Mouse (Mus musculus) adrenal gland, postnatal 10 days (tissue): Measurements from ENCODE around the gene Crabp1. TPM values are rescaled to one million over a fixed set of nuclear protein-coding genes. Genes with fewer than 3 reads are reported as not detected.
A peak's percentile ranks its signal among the peaks of the same experiment; 100 is the strongest.

Source experiments
- DNase-seq: peaks from one replicate; pipeline ENCODE4 v3.0.0; 2021; ENCODE audit warnings: mixed read lengths
- long read RNA-seq, 2 experiments: library from polyadenylated mRNA; stranded (forward); transcript quantifications; one replicate each; pipeline ENCODE4 v2.0.0; 2021
- total RNA-seq, 2 experiments: library from RNA; stranded (reverse); gene quantifications; 2 replicates each; pipeline ENCODE4 v1.2.3; 2021

Crabp1 gene
- total RNA-seq, result 1 to 10 TPM; 3.9 to 5.9 TPM
- long read RNA-seq, experiment 1, partial matches to known transcripts, result 0 of 3 reads
- long read RNA-seq, experiment 1, other reads (novel, unspliced or antisense), result 0 of 3 reads
- long read RNA-seq, experiment 2, partial matches to known transcripts, result 0 of 4 reads
- long read RNA-seq, experiment 2, other reads (novel, unspliced or antisense), result 0 of 4 reads

DNA sequence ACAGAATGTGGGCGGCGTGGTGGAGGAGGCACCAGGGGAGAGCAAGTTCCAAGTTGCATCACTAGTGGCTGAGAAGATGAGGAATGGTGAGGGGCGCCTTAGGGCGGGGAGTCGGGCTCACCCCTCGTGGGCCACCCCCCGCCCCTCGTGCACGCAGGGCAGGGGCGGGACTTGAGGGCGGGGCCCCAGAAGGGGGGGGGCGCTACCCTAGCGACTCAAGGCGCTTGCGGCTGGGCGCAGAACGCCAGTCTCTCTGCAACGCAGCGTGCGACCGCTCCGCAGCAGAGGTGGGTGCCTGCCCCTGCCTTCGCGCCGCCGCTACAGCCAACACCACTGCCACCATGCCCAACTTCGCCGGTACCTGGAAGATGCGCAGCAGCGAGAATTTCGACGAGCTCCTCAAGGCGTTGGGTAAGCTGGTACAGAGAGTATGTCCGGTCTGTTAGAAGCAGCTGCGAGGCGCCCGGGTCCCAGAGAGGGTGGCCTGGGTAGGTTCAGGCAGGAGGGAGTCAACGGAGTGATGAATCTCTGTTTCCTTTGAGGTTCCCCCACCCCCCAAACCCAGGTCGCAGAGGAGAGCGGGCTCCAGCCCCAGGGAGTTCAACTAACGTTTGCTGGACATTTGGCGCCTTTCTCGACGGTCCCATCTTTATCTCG is at the start of gene Crabp1:
Gene Crabp1, plus strand, starts transcription at position 188 of the 657 bp plus-strand sequence.
- DNase-seq, result peak; percentile 28

DNA sequence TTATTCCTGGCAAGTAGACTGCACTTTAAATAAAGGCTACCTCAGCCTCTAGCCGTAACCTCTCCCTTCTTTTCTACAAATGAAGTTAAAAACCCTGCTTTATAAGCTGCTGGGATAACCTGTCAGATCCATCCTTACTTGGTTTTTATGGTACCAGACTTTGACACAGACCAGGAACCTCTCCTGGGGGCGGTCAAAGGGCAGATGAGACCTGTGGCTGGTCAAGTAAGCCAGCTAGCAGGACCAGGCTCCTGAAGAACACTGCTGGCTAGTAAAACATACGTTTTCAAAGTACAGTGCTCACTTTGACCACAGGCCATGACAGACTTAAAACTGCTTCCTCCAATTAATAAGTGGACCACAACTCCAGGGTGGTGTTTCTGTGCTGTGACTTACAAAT is 48.8 kb upstream of the Crabp1 start:
- no peak for DNase-seq

DNA sequence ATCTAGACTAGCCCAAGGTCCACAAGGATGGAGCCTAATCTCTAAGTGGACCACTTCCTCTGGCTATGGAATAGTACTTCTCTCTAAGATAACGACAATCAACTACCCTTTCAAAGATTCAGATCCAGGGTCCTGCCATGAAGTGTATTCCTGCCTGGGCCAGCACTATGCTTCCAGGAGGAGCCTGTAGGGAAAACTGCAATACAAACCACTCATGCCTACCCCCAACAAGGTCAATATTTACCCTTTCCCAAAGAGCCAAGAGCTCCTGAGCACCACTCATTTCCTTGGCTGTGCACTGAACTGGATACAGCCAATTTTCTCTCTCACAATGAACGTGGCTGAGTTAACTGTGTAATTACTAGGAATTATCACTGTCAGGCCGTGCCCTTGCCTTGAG is 47.0 kb upstream of the Crabp1 start:
- DNase-seq, result no peak

DNA sequence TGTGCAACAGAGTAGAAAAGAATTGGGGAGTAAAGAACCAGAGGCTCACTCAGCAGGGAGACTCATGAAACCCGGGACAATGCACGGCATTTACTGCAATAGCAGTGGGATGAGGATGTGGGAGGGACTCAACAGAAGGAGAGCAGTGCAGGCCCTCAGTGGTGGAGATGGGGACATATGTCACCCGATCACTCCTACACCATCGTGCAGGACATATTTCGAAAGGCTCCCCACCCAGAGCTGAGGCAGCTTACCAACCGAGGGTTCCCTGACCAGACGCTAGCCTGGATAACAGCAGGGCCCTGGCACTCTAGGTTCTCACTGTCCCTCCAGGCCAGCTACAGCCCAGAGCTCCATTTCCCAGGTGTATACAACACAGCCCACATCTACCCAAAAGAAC is 42.4 kb upstream of the Crabp1 start:
- DNase-seq, result peak; percentile 27

DNA sequence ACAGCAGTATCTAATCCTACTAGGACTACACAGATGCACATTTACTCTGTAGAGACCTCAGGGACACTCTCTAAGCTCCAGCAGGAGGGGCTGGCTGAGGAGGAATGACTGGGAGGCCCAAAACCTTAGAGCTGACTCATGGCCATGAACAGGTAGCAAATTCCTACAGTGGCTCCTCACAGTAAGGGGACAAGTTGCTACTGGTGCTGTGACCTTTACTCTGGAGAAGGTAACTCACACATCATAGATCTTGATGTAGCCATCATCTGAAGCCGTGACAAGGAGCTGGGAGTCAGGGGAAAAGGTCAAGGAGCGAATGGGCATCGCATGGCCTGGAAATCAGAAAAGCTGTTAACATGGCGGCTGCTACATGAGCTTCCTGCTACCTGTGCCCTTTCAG is 42.0 kb upstream of the Crabp1 start:
- DNase-seq, result no peak

DNA sequence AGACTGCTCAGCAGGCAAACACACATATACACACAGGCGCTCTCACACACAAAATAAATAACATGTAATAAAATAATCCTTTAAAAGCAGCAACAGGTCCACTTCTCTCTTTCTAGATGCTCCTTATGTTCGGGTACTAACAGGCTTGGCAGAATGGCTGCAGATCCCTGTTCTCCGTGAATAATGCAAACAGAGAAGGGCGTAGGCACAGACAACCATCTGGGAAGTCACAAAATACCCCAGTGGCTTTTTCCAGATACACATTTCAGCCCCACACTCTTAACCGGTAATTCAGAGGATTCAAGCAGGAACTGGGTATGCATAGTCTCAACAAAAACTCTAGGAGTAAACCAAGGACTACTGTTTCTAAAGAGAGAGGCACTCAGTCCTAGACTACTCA is 38.2 kb upstream of the Crabp1 start:
- DNase-seq, result no peak

DNA sequence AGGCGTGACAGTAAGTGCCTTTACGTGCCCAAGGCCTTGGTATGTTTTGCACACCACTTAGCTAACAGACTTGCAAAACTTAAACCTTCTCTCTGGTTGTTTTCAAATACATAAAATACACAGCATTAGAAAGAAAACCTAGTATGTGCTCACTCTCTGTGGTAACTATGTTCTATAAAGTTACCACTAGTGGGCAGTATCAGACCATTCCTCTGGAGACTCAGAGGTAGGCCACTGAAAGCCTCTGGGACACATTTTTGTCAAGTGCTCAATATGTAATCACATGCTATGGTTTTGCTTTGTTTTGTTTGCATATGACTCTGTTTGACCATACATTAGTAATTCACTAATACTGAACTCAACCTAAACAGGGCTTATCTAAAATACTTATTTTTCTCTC is 32.4 kb upstream of the Crabp1 start:
- DNase-seq, result no peak

DNA sequence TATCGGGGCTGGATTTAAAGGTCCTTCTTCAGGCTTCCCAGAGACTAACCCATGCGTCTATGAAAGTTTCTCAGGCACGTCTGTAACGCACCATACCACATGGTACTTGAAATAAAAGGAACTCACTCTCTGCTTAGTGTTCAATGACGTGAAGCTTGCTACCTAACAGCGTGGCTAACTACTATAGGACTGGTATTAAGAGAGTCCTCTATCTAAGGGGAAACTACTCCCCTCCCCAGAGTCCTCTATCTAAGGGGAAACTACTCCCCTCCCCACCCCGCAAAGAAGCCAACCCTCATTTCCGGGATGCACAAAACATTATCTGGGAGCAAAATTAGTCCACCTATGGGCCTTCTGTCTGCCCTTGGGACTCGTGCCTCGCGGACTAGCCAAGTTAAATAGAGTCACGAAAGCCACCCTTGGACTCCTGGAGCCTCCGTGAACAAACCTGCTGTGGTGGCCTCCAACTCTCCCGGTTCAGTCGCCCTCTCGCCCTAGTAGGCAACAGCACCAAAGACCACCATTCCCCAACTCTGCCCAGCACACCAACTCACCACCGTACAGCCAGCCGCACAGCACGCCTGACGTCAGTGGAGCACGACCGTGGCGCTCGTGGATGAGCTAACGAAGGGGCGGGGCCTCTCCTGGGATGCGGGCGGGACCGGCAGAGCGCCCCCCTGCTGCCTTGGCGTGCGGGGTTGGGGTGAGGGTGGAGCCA is 30.5 kb upstream of the Crabp1 start, which contains the start of gene Wdr61:
Gene Wdr61, minus strand, starts transcription at position 599 of the 718 bp plus-strand sequence.
- DNase-seq, result peak; percentile 100

DNA sequence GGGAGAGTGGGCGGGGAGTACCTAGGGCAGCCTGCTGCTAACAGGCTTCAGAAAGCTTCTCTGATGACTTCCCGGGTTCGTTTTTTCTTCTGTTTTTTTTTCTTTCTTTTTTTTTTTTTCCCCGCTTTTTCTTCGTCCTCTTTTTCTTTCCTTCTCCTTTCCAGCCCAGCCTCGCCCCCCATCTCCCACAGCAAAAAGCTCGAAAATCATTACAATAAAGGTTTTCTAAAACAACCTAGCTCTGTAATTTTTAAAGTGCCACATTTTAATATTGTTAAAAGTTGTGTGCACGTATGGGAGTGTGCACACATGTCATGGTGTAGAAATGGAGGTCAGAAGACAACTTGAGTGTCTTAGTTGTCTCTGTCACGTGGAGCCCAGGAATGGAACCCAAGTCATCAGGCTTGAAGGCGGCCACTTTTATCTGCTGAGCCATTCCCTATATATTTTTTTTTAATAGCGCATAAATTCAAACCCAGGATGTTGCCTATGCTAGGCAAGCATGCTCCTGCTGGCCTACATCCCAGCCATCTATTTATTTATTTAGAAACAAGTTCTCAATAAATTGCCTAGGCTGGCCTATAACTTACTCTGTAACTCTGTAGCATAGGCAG is 29.8 kb upstream of the Crabp1 start:
- no peak for DNase-seq

DNA sequence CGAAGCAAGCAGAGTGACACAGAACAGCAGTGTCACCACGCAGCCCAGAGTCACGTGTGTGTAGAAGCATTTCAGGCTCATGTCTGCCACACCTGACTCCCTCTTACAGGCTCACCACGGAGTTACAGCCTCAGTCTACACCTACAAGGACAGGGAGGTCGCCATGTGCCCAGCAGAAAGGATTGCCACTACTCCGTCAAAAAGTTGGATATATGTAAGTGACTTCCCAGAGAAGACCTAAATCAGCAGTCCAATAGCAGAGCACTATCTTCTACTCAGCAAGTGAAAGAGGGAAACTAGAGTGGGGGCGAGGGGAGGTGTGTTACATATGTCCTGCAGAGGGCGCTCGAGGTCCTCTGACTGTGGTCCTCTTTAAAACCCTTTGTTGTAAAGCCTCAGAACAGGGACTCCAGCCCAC is 28.3 kb upstream of the Crabp1 start:
- DNase-seq, result peak; percentile 54

DNA sequence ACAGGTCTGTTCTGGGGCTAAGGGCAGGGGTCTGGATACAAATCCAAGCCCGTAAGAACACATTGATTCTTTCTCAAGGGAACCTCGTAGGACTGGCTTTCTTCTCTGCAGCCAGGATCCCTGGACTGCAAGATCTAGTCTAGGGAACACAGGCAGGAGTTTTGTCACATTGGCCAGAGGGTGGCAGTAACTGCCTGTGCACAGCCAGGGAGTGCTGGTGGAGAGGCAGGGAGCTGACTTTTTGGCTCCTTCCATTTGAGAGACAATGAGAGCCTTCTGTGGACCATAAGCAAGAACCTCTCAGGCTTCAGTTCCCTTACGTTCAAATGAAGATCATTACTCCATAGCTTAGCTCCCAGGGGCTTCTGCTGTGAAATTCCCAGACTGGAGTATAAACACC is 26.2 kb upstream of the Crabp1 start:
- peak; percentile 70 for DNase-seq

DNA sequence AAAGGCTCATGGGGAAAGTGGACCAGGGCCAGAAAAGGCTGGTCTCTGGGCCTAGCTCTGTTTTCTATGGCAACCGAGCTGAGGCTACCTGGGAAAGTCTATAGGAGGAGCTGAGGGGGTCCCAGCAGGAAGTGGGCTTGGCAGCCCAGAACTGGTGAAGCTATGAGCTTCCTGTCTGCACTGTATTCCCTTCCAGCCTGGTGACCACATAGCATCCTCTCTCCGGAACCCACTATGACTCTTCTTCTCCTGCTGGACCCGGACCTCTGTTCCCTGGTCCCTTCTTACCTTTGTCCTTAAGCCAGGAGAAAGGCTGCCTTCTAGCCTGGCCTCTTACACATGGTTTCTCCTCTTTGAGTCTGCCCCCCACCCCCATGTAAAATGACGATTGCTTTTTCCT is 20.7 kb upstream of the Crabp1 start:
- DNase-seq, result no peak

DNA sequence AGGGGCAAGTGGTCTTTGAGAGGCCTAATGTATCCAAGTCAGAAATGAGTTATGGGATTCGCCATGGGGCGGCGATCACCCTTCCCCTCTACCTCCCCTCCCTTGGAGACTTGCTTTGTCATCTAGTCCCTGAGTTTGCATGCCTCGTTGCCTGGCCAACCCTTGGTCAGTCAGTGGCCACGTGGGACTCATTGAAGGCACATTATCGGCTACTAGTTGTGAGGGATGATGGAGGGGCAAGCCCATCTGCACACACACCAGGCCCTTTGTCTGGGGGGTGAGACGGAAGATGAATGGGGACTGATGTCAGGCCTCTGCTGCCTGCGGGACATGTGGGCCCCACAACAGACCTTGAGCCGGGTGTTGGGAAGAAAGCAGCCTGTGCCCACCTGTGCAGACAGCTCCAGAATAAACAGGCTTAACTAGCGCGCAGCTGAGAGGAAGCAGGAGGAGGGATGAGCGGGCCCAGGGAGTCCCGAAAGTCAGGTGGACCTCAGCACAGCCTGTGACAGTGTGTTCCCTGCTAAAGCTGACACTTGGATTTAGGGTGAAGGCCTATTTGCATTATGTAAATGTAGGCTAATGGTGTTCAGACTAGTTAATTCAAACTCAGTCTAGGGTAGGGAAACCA is 18.7 kb upstream of the Crabp1 start:
- no peak for DNase-seq

DNA sequence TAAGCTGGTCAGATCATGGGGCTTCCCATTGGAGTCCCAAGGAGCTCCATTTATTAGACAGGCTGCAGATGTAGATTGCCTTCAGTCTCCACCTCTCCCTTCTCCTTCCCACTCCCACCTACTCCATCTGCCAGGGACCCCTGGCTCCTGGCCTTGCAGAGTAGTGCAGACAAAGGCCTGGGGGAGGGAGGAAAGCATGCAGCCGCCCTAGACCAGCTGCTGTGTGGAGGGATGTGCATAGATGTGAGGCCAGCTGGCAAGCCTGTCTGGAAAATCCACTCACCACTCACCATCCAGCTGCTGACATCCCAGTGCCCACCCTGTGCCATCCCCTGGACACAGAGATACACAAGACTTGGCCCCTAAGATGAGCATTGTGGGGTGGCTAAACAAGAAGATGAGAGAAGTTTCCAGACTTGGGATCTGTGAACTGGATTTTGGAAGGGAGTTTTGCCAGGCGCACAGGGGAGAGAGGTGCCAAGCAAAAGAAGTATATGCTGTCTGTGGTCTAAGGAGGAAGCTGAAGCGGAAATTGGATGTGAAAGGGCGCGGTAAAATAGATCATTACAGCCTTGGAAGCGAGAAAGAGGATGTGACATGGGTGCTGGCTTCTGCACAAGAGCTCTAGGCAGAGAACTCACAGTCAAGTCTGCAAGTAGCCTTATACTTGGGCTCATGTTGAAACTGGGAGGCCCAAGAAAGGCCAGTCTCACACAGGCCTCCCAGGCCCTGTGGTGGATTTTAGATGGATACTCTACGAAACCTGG is 14.2 kb upstream of the Crabp1 start:
- DNase-seq, result no peak

DNA sequence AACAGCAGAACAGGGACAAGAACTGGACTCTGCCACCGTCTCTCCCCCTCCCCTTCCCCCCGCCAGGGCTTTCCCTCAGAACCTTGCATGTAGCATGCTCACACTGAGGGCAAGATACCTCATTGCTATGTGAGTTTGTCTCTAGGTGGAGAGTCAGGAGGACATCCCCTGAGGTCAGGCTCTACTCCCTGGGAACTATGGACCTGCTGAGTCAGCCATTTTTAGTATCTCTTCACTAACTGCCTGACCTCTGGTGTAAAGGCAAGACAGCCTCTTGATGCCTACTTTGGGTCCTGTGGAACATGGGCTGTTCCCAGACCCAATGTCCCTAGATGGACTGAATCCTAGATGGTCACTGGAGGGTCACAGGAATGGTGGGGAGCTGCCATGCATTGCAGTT is 12.9 kb upstream of the Crabp1 start:
- DNase-seq, result no peak

DNA sequence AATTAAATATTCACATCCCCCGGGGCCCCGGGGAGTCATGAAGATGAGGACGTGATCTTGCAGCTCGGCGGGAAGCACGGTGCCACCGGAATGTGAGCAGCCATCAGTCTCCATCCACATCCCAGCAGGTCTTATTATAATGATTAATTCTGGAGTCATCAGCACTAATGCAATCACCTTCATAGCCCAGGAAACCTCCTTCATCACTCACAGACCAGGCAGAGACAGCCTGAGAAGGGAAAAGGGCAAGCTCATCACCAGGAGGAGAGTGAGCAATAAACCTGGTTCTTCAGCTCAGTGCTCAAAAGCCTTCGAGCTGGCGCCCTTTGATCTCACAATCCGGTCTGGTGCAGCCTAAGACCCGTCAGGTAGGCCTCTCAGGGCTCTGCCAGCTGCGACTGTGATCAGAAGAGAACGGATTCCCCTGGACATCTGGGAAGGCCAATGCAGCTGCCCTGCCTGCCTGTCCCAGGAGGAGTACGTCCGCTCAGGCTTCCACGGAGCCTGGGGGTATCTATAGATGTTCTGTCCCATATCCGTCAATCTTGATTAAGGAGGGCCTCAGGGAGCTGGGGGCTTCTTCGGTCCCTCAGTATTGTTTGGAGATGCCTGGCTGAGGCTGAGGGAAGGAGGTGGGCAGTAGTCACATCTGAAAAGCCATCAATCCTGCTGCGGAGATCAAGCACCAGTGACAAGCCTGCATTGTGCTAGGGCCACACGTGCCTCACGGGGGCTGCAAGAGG is 12.2 kb upstream of the Crabp1 start:
- DNase-seq, result no peak

DNA sequence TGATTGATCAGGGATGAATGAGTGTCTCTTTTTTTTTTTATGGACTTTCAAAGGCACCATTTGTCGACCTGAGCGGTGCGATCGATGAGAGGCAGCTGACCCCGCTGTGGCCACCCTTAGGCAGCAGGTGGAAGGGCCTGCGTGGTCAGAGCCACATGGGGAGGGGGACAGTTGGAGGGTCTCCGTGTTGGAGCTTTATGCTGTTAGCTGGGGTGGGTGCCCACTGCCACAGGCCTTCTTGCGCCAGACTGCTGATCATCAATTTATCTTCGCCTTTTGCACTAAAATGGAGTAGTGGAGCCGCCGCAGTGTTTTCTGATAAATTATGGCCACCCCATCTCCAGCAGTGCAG is 11.6 kb upstream of the Crabp1 start:
- DNase-seq, result no peak

DNA sequence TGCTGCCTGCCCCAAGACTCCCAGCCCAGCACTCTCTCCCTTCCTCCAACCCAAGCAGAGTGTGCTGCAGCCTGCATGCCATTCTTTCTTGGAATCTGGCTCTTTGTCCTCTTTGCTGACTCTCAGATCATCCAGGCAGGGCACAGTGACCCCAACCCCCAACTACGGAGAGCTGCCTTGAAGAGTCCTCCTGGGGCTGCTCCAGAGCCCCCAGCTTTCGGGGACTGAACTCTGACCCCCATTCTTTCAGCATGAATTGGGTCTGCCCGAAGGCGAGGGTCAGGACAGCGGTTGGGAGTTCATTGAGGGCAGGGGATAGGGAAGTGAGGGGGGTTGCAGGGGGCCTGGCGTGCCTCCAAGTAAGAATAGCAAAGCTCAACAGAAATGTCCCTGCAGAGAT is 5.0 kb upstream of the Crabp1 start:
- no peak for DNase-seq

DNA sequence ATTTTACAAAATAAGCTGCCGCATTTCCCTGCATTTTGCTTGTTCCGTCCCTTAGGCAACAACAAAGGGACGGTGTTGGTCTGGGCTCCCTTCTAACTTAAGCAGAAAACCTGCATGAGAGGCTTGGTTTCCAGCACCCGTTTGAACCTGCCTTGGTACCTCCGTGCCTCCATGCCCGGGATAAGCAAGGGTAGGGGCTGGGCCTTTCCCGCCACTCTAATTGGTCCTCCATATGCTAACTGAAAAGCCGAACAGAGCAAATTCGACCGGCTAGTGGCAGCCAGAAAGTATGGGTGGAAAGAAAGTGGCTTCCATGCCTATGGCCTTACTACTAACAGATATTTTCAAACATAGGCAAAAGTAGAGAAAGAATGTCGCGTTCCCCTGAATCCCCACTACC is 457 bp upstream of the Crabp1 start:
- no peak for DNase-seq

DNA sequence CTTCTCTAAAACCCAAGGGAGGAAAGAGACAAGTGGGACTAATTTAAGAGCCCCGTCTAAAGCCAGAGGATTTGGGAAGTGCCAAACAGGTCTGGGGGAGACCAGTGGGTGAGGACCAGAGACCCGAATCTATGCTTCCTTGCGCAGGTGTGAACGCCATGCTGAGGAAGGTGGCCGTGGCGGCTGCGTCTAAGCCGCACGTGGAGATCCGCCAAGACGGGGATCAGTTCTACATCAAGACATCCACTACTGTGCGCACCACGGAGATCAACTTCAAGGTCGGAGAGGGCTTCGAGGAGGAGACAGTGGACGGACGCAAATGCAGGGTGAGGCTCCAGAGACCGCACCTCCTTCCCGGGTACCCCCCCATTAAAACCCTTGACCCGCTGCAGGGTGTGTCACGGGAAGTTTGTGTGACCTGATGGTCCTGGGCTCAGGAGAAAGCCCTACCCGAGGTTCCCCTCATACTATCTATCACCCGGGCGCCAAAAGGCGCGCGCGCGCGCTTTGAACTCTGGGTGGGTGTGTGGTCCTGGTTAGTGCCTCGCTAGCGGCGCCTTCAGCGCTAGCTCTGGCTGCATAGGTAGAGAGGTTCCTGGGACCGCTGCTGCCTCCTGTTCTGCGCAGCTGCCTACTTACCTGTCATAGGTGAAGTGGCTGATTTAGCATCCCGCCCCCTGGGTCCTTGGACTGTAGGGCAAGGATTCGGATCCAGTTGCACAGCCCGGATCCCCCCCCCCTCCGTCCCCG is 963 bp downstream of the Crabp1 start:
- no peak for DNase-seq
